Mouse (Mus musculus) gonadal fat pad, adult 2 months (tissue): ENCODE data around the gene Gcm2. TPM values are rescaled to one million over a fixed set of nuclear protein-coding genes. Genes with fewer than 3 reads are reported as not detected.

Source experiments
- DNase-seq: peaks from one replicate; pipeline ENCODE4 v3.0.0-alpha.2; 2012; ENCODE audit warnings: low read depth
- polyA plus RNA-seq: library from polyadenylated mRNA; depleted of rRNA; stranded (reverse); fragments of >200 nt; gene quantifications from 2 replicates; pipeline ENCODE4 v1.2.3, GENCODE M21; 2012; rRNA removed

Gcm2 gene
- polyA plus RNA-seq, result not detected in 2 replicates

DNA sequence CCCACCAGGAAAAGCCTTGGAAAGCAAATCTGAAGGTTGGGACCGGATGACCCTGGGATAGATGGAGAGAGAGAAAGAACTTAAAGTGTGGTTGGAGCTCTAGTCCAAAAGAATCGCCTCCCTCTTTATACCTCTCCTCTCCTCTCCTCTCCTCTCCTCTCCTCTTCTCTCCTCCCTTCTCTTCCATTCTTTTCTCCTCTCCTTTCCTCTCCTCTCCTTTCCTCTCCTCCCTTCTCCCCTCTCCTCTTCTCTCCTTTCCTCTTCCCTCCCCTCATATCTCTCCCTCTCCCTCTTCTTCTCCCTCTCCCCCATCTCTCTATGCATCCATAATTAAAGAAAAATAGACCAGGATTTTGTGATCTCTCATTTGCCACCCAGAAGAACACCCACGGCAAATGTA lies at the start of gene Gcm2:
Gene Gcm2, minus strand, starts transcription at position 101 of the 400 bp plus-strand sequence.
- DNase-seq, result no peak

DNA sequence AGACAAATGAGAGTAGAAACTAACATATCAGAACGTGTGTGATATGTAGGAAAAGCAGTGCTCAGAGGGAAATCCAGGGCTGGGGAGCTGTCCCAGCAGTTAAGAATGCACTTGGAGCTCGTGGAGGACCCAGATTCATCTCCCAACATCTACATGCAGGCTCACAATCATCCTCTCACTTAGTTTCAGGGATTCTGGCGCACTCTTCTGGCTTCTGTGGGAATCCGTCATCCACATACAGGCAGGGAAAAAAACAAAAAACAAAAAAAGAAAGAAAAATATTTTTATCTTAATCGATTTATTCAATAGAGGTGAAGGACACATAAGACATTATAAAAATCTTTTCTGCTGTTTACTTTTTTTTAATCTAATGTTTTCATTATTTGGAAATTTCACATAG lies 47.6 kb upstream of the Gcm2 start:
- DNase-seq, result no peak

DNA sequence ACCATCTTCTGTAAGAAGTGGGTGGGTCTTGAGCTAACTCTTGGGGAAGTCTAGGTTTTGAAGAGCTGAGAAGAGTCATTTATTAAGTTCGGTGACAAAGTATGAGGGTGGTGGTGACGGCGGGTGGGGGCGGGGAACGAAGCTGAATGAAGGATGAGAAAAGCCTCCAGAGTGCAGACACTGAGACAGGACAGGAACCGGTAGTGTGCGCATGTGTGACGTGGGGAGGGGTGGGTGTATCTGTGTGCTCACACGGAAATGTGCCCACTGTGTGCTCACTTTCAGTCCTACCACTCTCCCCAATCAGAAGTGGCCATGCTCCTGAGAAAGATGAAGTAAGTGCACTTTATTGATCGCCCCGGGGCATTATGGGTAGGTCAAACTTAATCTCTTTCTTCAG lies 42.3 kb upstream of the Gcm2 start:
- DNase-seq, result no peak

DNA sequence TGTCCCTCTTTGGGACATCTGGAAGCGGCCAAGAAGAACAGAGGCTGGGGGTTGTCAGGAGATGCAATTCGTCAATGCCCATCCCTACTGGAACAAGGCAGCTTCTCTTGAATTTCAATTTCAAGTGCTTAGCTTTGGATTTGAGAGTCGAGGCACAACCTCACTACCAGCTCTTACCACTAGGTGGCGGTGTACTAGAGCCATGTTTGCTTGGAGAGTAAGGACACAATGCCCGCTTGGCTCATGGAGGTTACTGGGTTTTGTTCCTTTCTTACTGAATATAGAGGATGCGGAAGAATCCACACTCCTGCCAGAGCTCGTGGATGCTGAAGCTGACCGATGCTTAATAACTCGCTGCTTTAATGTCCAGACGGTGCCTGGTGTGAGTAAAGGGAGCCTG lies 35.4 kb upstream of the Gcm2 start:
- no peak for DNase-seq

DNA sequence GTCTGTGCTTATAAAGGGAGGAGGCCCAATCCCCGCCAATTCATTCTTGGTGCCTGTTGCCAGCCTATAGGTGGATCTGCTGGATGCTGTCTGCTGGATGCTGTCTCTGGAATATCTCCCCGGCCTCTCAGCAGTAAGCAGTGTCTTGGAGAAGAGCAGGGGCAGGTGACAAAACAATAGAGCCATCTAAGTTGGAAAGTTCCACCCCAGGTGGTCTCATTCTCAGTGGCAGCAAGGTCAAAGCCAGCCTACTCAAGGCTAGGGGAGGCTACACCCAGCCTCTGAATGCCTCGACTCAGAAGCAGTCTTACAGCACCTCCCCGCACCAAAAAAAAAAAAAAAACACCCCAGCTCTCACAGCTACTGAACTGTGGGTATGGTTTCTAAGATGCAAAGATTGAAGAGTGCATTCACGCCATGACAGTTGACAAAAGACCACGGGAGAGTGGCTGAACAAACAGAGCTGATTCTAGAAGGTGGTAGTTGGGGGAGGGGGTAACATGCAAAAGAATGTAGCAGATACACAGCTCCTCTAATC lies 34.7 kb upstream of the Gcm2 start:
- no peak for DNase-seq

DNA sequence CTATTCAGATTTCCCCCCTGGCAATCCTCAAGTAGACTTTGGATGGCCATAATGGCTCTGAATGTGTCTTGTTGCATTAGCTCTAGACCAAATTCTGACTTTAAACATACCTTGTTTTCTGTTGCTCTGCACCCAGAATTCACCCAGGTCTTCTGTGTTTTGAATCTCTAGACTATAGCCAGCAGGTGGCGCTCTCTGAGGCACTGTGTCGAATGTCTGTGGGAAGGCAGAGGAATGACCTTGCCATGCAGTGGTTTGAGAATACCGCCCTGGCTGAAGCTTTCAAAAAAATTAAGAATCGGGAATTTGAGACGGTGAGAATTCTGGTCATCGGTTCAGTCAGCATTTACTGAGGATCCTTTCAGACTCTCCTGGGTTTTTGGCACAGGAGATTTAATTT lies 24.1 kb upstream of the Gcm2 start:
- no peak for DNase-seq

DNA sequence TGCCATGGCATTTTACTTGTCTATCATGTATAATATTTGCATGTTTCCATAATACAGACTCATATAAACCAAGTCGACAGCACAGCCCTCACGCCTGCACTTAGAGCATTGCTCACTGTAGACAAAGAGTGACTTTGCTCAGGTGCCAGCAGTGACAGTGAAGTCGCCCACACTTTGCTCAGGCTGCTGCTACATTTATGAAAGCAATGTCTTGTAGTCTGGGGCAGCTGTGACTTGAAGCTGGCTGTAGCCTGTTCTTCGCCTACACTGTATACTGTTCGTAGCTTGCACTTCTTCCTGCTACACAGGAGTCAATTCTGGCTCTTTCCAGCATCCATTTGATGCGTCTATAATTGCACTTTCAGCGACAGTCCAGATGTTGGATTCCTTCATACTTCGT lies 18.2 kb upstream of the Gcm2 start:
- no peak for DNase-seq

DNA sequence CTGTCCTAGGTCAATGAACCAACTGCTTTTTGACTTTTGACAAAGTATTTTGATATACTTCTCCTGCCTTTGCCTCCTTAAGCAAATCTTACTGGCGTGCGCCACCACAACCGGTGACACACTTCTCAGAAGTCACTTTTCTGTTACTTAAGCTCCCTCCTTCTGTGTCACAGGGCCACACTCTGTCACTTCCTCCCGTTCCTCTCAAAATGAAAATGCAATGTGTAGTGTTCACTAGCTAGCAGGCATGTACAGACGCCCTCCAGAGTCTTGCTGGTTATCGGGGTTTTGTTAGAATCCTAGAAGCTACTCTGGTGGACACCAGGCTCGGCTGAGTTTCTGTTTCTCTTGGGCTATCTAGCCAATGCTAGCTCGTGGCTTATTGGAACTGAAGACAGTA lies 17.5 kb upstream of the Gcm2 start:
- DNase-seq, result no peak

DNA sequence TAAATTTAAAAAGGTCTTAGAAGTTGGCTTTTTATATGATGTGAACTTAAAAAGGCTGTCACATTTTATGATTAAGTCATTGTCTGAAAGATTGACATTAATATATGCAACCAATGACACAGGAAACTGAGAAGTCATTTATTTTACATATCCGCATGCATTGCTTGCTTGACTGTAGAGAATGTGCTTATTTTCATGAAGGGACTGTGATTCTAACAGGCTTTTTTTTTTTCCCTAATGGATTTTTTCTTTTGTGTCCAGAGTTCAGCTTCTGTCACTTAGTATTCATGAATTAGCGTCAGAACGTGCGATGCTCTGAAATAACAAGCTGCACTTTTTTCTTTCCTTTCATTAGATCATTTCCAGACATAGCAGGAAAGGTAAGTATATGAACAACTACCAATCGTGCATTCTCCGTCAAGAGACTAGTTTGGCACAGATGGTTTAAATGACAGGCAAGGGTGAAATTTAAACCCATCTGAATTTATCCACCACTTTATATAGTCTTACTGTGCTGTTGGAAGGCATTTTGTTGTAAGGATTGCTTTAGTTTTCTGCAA lies 12.9 kb upstream of the Gcm2 start:
- DNase-seq, result no peak

DNA sequence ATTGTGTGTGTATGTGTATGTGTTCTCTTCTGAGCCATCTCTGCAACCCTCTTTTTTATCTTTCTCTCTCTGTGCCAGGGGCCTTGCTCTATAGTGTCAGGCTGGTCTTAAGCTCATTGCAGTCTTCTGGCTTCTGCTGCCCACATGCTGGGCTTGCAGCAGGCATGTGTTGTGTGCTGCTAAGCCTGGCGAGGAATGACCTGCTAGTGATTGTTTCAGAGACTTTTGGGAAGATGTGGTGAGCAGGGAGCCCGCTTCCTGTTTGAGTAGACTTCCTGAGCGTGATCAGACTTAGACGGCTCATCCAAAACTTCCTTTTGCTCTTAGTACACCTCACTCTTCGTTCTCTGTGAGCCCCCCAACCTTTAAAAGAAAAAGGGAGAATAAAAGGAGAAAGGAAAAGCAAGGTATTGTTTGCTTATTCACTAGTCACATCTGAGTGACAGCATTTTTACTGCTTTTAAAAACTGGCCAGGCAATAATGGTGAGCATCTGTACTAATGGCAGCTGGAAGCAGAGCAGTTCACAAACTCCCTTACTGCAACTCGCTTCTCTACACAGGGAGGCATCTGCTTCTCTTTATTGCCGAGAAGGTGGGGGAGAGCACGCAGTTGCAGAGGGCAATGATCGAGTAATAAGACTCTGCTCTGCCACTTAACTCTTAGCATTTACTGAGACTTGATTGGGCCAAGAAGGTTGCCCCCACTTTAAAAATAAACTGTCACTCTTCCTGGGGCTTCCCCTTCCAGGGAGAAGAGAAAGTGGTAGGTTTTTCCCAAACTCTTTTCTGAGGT lies 8.5 kb upstream of the Gcm2 start:
- DNase-seq, result no peak

DNA sequence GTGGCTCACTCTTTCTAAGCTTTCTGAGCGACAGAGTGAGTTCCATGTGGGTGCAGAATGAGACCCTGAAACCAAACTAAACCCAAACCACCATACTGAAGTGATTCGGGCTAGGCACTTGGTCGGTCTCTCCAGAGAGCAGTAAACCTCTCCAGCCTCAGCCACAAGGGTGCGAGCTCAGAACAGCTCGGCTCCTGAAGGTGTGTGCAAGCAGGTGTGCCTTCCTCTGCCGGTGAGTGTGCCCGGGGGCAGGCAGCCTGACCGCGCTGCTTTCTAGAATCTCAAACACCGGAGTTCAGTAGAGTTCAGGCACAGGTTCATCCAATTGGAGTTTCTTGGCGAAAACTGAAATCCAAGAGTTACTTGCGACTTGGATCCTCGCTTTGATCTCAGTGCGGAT lies 3.1 kb upstream of the Gcm2 start, which contains the start of gene Sycp2l:
Gene Sycp2l, plus strand, starts transcription at position 368 of the 400 bp plus-strand sequence.
- DNase-seq, result no peak

DNA sequence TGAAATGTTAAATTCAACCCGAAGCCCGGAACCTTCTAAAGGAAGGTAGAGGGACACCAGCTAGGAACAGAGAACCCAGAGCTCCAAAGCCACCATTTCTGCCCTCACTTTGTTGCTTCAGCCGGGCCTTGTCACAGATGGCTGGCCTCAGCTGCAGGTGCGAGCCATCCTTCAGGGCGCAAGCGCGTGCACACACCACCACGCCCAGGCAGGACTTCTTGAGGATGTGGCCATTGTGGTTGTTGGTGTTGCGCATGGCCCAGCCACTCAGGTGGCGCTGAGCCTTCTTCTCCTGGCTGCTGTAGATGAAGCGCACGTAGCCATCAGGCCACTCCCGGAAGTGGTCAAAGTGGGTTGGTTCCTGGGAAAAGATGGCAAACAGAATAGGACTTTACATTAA lies 5.3 kb downstream of the Gcm2 start:
- DNase-seq, result no peak

DNA sequence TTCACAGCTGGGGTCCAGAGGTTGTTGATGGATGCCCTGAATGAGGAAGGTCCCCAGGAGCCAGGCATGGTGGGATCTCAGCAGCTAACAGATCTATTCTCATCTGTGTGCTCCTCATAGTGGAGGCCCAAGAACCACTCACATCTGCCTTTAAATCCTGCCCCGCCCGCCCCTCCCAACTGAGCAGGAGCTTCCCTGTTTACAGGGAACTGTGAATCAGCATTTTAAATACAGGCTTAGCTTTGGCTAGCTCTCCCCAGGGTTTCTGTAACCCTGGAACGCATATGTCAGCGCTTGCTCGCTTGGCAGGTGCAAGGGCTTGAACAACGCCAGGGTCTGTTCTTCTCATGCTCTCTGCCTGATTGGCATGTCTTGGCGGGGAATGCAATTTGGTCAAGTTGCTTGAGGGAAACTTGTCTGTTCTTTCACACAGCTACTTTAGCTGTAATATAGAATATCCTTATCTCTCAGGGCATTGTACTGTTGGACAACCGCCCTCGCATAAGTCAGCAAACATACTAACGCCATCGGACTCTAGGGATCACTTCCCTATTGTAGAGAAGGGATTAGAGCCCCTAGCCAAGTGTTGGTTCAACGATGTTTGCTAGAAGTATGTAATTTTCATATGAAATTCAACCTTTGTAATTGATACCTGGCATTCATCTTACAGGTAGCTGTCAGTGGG lies 6.9 kb downstream of the Gcm2 start:
- DNase-seq, result no peak

DNA sequence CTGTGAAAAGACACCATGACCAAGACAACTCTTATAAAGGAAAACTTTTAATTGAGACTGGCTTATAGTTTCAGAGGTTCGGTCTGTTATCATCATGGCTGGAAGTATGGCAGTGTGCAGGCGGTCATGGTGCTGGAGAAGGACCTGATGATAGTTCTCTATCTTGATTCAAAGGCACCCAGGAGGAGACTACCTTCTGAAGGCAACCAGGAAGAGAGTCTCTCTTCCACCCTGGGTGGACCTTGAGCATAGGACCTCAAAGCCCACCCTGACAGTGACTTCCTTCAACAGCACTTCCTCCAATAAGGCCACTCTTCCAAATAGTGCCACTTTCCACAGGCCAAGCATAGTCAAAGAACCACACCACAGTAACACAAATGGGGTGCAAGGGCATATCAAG lies 10.8 kb downstream of the Gcm2 start:
- no peak for DNase-seq

DNA sequence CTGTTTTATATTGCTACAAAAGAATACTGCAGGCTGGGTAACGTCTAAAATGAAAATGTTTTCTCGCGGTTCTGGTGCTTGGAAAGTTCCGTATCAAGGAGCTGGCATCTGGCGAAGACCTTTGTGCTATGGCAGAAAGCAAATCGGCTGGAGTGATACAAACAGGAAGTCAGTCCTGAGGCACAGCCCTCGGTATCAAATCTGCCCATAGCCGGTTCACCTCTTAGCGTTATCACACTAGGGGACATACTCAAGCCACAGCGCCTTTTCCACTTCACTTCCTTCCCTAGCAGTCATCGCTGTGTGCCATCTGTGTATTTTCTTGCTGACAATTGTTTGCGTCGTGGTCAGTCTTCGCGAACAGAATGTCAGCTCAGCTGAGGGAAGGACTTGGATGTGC lies 12.5 kb downstream of the Gcm2 start:
- no peak for DNase-seq

DNA sequence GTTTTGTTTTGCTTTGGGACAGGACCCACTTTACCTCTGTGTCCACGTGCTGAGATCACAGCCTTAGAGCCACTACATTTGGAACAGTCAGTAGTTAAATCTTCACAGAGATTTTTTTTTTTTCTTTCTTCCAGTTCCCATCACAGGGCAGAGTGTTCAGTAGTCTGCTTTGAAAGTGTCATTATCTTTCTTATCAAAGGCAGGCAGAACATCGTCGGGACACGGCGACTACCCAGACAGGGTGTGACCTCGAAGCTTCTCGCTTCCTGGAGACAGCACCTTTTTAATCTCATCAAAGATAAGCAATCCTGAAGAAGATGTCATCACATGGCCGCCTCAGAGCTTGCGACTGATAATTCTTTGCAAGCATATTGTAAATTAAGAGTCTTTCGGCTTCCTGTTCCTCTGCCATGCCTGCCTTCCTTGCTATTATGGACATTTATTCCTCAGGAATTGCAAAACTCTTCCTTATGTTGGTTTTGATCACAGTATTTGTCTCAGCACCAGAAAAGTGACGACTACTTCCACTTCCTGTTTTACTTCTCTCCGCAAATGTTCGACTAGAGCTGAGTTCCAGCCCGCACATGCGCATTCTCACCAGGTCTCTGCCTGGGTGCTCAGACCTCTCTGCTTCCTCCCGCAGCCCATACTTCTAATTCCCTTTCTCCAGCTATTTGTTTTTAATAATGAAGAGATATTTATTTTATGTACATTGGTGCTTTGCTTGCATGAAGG lies 13.3 kb downstream of the Gcm2 start:
- DNase-seq, result no peak

DNA sequence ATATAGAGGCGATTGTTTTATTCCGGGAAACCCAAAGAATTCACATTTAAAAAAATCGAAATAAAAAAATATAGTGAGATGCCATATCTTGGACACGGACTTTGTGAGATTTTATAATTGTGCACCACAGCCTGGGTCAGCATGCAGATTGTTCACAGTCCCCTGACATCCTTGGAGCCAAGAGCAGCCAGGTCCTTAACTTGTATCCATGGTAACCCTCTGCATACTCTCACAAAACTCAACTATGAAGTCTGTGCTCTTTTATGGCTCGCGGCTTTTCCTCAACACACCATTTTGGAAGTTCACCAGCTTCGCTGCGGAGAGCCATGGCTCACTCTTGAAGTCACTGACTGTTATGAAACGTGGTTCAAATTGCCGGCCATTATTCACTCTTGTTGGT lies 16.7 kb downstream of the Gcm2 start:
- DNase-seq, result no peak

DNA sequence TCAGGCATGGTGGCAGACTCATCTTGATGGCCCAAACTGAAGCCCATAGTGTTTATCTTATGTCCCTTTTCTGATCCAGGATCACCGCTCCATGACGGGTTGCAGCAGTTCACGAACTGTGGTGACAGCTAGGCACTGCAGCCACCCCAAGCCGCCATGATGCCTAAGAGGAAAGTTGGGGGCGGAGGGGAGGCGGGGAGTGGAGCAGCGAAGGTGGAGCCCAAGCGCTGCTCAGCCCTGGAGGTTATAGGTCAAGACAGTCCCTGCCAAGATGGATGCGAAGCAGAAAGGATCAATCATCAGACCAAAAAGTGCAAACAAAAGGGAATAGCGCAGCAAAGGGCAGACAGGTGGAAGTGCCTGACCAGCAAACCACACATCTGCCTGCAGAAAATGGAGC lies 19.6 kb downstream of the Gcm2 start:
- DNase-seq, result no peak

DNA sequence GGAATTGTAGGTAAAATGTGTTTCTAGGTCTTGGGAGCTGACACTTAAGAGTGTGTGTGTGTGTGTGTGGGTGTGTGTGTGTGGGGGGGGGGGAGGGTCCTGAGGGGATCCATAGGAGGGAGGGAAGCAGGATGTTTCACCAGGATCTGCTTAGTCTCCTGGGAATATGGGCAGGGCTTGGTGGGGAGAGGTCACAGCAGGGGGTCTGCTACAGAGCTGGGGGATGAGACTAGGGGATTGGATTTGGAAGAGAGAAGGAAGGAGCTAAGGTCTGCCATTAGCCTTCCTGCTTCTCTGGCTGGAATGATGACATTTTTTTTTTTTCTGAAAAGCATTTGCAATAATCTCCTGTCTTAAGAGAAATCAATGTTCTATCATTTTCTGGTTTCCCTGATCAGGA lies 22.1 kb downstream of the Gcm2 start:
- DNase-seq, result no peak

DNA sequence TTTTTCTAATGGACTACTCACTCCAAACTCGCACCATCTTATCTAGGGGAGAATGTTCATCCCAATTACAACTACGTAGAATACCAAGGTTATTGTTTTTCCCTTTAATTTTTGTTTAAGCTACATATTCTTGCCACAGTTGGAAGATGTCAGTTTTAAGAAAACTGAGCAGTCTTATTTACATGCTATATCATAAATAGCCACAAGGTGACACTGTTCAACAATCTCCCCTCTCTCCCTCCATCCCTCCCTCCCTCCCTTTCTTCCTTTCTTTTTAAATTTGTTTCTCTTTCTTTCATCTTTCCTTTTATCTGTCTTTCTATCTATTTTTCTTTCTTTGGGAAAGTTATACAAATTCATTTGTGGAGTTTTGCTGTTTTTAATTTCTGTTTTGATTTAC lies 25.7 kb downstream of the Gcm2 start:
- DNase-seq, result no peak

DNA sequence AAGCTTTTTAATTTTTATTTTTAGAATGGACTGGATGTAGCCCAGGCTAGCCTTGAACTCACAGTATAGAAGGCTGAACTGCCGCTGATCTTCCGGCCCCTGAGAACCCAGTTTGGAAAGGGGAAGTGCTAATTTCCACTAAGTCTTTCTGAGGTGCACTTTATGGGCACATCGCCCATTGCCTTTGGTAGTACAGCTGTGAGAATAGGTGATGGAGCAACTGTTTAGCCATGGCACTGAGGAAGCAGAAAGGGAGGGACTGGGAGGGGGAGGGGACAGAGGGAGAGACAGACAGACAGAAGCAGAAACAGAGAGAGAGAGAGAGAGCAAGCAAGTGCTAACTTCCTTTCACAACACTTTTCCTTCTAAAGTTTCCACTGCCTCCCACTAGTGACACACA lies 26.3 kb downstream of the Gcm2 start:
- no peak for DNase-seq

DNA sequence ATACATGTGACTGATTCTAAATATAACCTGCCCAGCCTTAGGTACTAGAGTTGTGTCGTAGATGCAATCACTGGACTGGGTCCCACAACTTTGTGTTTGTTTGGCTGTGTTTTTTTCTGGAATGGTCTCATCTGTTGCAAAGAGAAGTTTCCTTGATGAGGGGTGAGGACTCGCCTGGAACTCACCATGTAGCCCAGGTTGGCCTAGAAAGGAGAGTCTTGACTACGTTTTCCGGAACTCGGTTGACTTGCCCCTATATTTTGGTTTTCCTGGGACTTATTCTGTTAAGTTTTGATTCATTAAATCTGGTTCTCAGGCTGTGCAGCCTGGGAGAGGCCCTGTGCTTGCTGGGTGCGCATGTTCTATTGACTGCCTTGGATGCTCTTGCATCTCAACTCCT lies 30.1 kb downstream of the Gcm2 start:
- no peak for DNase-seq
